Mouse (Mus musculus) gastrocnemius, adult 8-10 months (tissue): ENCODE measurements around the gene Npy. TPM values are rescaled to one million over a fixed set of nuclear protein-coding genes. Genes with fewer than 3 reads are reported as not detected.

Experiments used
- DNase-seq, 2 experiments: peaks; one replicate each; pipeline ENCODE4 v3.0.0; 2022; ENCODE audit warnings: low spot score in 2 of 2
- total RNA-seq, 4 experiments: library from RNA; stranded (reverse); gene quantifications; 2 replicates each; pipeline ENCODE4 v1.2.4; 2022

Gene Npy
- total RNA-seq, result under 1 TPM in 1 of 4 experiments, not detected in 3; 0.82 TPM

GRCm38 (mm10) chr6:49821961-49822870 lies at the start of gene Npy:
Gene Npy, plus strand, starts transcription at chr6:49822710.
- no peak for DNase-seq

GRCm38 (mm10) chr6:49775006-49775405 lies 47.5 kb upstream of the Npy start:
- DNase-seq, result no peak

- DNase-seq, result no peak
Measured at GRCm38 (mm10) chr6:49778109-49778508, 44.4 kb upstream of the Npy start.

- no peak for DNase-seq
Measured at GRCm38 (mm10) chr6:49778729-49779128, 43.8 kb upstream of the Npy start.

- no peak for DNase-seq
Measured at GRCm38 (mm10) chr6:49779606-49780005, 42.9 kb upstream of the Npy start.

GRCm38 (mm10) chr6:49780846-49781400 lies 41.6 kb upstream of the Npy start:
- no peak for DNase-seq

- DNase-seq, result no peak
Measured at GRCm38 (mm10) chr6:49781852-49782251, 40.7 kb upstream of the Npy start.

- DNase-seq, result no peak
Measured at GRCm38 (mm10) chr6:49782679-49783078, 39.8 kb upstream of the Npy start.

GRCm38 (mm10) chr6:49792524-49792923 lies 30.0 kb upstream of the Npy start:
- DNase-seq, result no peak

- no peak for DNase-seq
Measured at GRCm38 (mm10) chr6:49804105-49804504, 18.4 kb upstream of the Npy start.

- DNase-seq, result no peak
Measured at GRCm38 (mm10) chr6:49808076-49808475, 14.4 kb upstream of the Npy start.

- DNase-seq, result no peak
Measured at GRCm38 (mm10) chr6:49817183-49817582, 5.3 kb upstream of the Npy start.

GRCm38 (mm10) chr6:49817625-49818024 lies 4.9 kb upstream of the Npy start:
- DNase-seq, result no peak

- DNase-seq, result no peak
Measured at GRCm38 (mm10) chr6:49822871-49823230, 341 bp downstream of the Npy start.

- no peak for DNase-seq
Measured at GRCm38 (mm10) chr6:49823371-49823770, 861 bp downstream of the Npy start.

GRCm38 (mm10) chr6:49823821-49824220 lies 1.3 kb downstream of the Npy start:
- no peak for DNase-seq

- DNase-seq, result no peak
Measured at GRCm38 (mm10) chr6:49831579-49831978, 9.1 kb downstream of the Npy start.

- no peak for DNase-seq
Measured at GRCm38 (mm10) chr6:49856830-49857229, 34.3 kb downstream of the Npy start.

- DNase-seq, result no peak
Measured at GRCm38 (mm10) chr6:49867571-49867970, 45.1 kb downstream of the Npy start.

- no peak for DNase-seq
Measured at GRCm38 (mm10) chr6:49871071-49871470, 48.6 kb downstream of the Npy start.

GRCm38 (mm10) chr6:49873556-49873955 lies 51.0 kb downstream of the Npy start:
- no peak for DNase-seq

- no peak for DNase-seq
Measured at GRCm38 (mm10) chr6:49875160-49875559, 52.6 kb downstream of the Npy start.

GRCm38 (mm10) chr6:49875791-49876190 lies 53.3 kb downstream of the Npy start:
- no peak for DNase-seq
